Mouse (Mus musculus) MEL (cell line): ENCODE measurements around the gene Grik4. TPM values are rescaled to one million over a fixed set of nuclear protein-coding genes. Genes with fewer than 3 reads are reported as not detected.

Experiments
- DNase-seq: peaks from one replicate; pipeline ENCODE4 v3.0.0; 2011; ENCODE audit warnings: low read depth, low spot score
- H3K27ac ChIP-seq: 2 replicates; pipeline ENCODE4 v1.5.1; 2012; ENCODE audit warnings: low read depth, mild to moderate bottlenecking, control low read depth, low read length, moderate library complexity; ENCODE audit not compliant: control insufficient read depth
- H3K27me3 ChIP-seq, 2 experiments: fragments of 150-350 bp in 1 of 2; sonication (generic) in 1 of 2; 2 replicates each; pipeline ENCODE4 v1.6.1; 2012; ENCODE audit warnings: low read length in 2 of 2, mild to moderate bottlenecking in 2 of 2, improper control_type of control experiment in 1 of 2, moderate library complexity in 1 of 2; ENCODE audit not compliant: insufficient read depth in 2 of 2, control insufficient read depth in 1 of 2
- H3K36me3 ChIP-seq, 2 experiments: 2 replicates each; pipeline ENCODE4 v1.6.1; 2012 to 2014; ENCODE audit warnings: low read length in 2 of 2, improper control_type of control experiment in 1 of 2, inconsistent platforms in 1 of 2, mild to moderate bottlenecking in 1 of 2; ENCODE audit not compliant: insufficient read depth in 2 of 2, control insufficient read depth in 1 of 2
- H3K4me1 ChIP-seq, 2 experiments: fragments of 150-350 bp in 1 of 2; sonication (generic) in 1 of 2; 2 replicates each; pipeline ENCODE4 v1.6.1; 2012; ENCODE audit warnings: low read length in 2 of 2, improper control_type of control experiment in 1 of 2, mild to moderate bottlenecking in 1 of 2; ENCODE audit not compliant: insufficient read depth in 2 of 2, control insufficient read depth in 1 of 2
- H3K4me3 ChIP-seq, 2 experiments: fragments of 150-350 bp in 1 of 2; sonication (generic) in 1 of 2; 2 replicates each; pipeline ENCODE4 v1.5.1; 2012; ENCODE audit warnings: low read depth in 2 of 2, low read length in 2 of 2, mild to moderate bottlenecking in 2 of 2, moderate library complexity in 2 of 2, control low read depth in 1 of 2, improper control_type of control experiment in 1 of 2; ENCODE audit not compliant: control insufficient read depth in 1 of 2, insufficient read depth in 1 of 2
- H3K79me2 ChIP-seq: 2 replicates; pipeline ENCODE4 v1.6.1; 2012; ENCODE audit warnings: mild to moderate bottlenecking, low read length, moderate library complexity; ENCODE audit not compliant: control insufficient read depth, poor library complexity, insufficient read depth
- H3K9ac ChIP-seq: 2 replicates; pipeline ENCODE4 v1.6.1; 2012; ENCODE audit warnings: low read depth, mild to moderate bottlenecking, control low read depth, low read length, moderate library complexity; ENCODE audit not compliant: control insufficient read depth, poor library complexity, severe bottlenecking
- H3K9me3 ChIP-seq: fragments of 150-350 bp; sonication (generic); replicated peaks from 2 replicates; pipeline ENCODE4 v1.6.1; 2012; ENCODE audit warnings: mild to moderate bottlenecking, low read length, improper control_type of control experiment, moderate library complexity; ENCODE audit not compliant: insufficient read depth
- CHD1 ChIP-seq: IDR thresholded peaks from 2 replicates; pipeline ENCODE4 v1.6.1; 2012; ENCODE audit warnings: low read depth, mild to moderate bottlenecking, inconsistent platforms, low read length, improper control_type of control experiment
- CTCF ChIP-seq, 3 experiments: IDR thresholded peaks in 2 of 3; conservative IDR thresholded peaks in 1 of 3; 2 replicates each; pipeline ENCODE4 v1.5.1; 2011 to 2012; ENCODE audit warnings: low read length in 3 of 3, low read depth in 2 of 3, mild to moderate bottlenecking in 2 of 3, improper control_type of control experiment in 1 of 3, inconsistent platforms in 1 of 3, mixed read lengths in 1 of 3, moderate library complexity in 1 of 3; ENCODE audit not compliant: control insufficient read depth in 1 of 3, insufficient read depth in 1 of 3, poor library complexity in 1 of 3, severe bottlenecking in 1 of 3
- HCFC1 ChIP-seq: IDR thresholded peaks from 2 replicates; pipeline ENCODE4 v1.6.1; 2012; ENCODE audit warnings: low read depth, mild to moderate bottlenecking, inconsistent platforms, low read length, improper control_type of control experiment, moderate library complexity
- JUND ChIP-seq: IDR thresholded peaks from 2 replicates; pipeline ENCODE4 v1.6.1; 2011; ENCODE audit warnings: low read depth, mild to moderate bottlenecking, improper control_type of control experiment, low read length
- MAFK ChIP-seq: IDR thresholded peaks from 2 replicates; pipeline ENCODE4 v1.6.1; 2011; ENCODE audit warnings: low read depth, mild to moderate bottlenecking, low read length, improper control_type of control experiment, borderline replicate concordance
- MAX ChIP-seq: IDR thresholded peaks from 2 replicates; pipeline ENCODE4 v1.6.1; 2011; ENCODE audit warnings: low read length, improper control_type of control experiment
- MEF2A ChIP-seq: IDR thresholded peaks from 2 replicates; pipeline ENCODE4 v1.6.1; 2014; ENCODE audit warnings: low read depth, mild to moderate bottlenecking, inconsistent platforms, low read length, improper control_type of control experiment; ENCODE audit not compliant: poor library complexity, insufficient replicate concordance, severe bottlenecking; ENCODE audit errors: extremely low read depth
- MYB ChIP-seq: IDR thresholded peaks from 2 replicates; pipeline ENCODE4 v1.6.1; 2011; ENCODE audit warnings: mild to moderate bottlenecking, low read depth, low read length, improper control_type of control experiment
- MYC ChIP-seq: IDR thresholded peaks from 2 replicates; pipeline ENCODE4 v1.6.1; 2011; ENCODE audit warnings: low read depth, mild to moderate bottlenecking, low read length, improper control_type of control experiment, moderate library complexity
- POLR2AphosphoS2 ChIP-seq: IDR thresholded peaks from 2 replicates; pipeline ENCODE4 v1.6.1; 2011; ENCODE audit warnings: low read length, improper control_type of control experiment
- RCOR1 ChIP-seq: IDR thresholded peaks from 2 replicates; pipeline ENCODE4 v1.6.1; 2012; ENCODE audit warnings: low read depth, mild to moderate bottlenecking, inconsistent platforms, low read length, improper control_type of control experiment
- SIN3A ChIP-seq: IDR thresholded peaks from 2 replicates; pipeline ENCODE4 v1.6.1; 2012; ENCODE audit warnings: low read length, improper control_type of control experiment, inconsistent platforms
- UBTF ChIP-seq: IDR thresholded peaks from 2 replicates; pipeline ENCODE4 v1.6.1; 2012; ENCODE audit warnings: low read depth, mild to moderate bottlenecking, inconsistent platforms, low read length, improper control_type of control experiment, moderate library complexity, borderline replicate concordance; ENCODE audit not compliant: insufficient read depth
- USF2 ChIP-seq, 2 experiments: IDR thresholded peaks; 2 replicates each; pipeline ENCODE4 v1.6.1; 2011 to 2012; ENCODE audit warnings: improper control_type of control experiment in 2 of 2, low read length in 2 of 2, borderline replicate concordance in 1 of 2, inconsistent platforms in 1 of 2, low read depth in 1 of 2, mild to moderate bottlenecking in 1 of 2; ENCODE audit not compliant: insufficient read depth in 1 of 2
- ZC3H11A ChIP-seq: IDR thresholded peaks from 2 replicates; pipeline ENCODE4 v1.6.1; 2012; ENCODE audit warnings: low read depth, mild to moderate bottlenecking, inconsistent platforms, low read length, improper control_type of control experiment
- ZKSCAN1 ChIP-seq: IDR thresholded peaks from 2 replicates; pipeline ENCODE4 v1.6.1; 2012; ENCODE audit warnings: low read depth, mild to moderate bottlenecking, inconsistent platforms, low read length, improper control_type of control experiment, moderate library complexity
- ZMIZ1 ChIP-seq: IDR thresholded peaks from 2 replicates; pipeline ENCODE4 v1.6.1; 2012; ENCODE audit warnings: low read depth, mild to moderate bottlenecking, inconsistent platforms, low read length, improper control_type of control experiment, moderate library complexity
- polyA plus RNA-seq, 2 experiments: library from polyadenylated mRNA; stranded (reverse) in 1 of 2; unstranded in 1 of 2; fragments of >175 nt in 1 of 2; fragments of >200 nt in 1 of 2; gene quantifications; 2 replicates each; pipeline versions ENCODE4 v1.2.1 to v1.2.4; 2012; ENCODE audit warnings: low replicate concordance in 2 of 2, low read depth in 1 of 2; ENCODE audit not compliant: insufficient read length in 2 of 2, insufficient read depth in 1 of 2, missing spikeins in 1 of 2
- total RNA-seq: library from RNA; depleted of rRNA; stranded (reverse); fragments of 300-350 nt; gene quantifications from 2 replicates; pipeline ENCODE4 v1.2.3, GENCODE M21; 2012

Grik4 gene
- total and polyA plus RNA-seq, 3 experiments, result 0.17 TPM; not detected in 2

DNA sequence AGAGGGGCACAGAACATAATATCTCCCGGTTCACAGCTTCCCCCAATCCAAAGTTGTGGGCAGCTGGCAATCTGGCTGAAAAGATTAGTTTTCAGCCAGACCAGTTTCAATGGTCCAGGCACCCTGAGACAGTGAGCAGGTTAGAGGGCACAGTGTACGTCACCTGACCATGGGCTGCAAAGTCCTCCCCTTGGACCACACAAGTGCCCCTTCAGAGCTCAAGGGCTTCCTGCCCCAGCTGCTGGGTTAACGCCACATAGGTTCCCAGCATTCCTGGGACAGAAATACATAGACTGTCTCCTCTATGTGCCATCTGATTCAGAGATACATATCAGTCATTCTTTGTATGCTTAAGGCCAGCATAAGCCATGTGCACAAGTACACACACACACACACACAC is 91.2 kb downstream of the Grik4 start:
- Histone ChIP-seq H3K79me2 (no peaks in the 10 kb centered on the region), H3K4me3 (no peak overlapping the region), H3K27ac (no peak overlapping the region), H3K27me3 (no peaks in the 10 kb centered on the region), H3K9me3 (no peaks in the 10 kb centered on the region), H3K36me3 (no peaks in the 10 kb centered on the region), H3K4me1 (no peaks in the 10 kb centered on the region)
- DNase-seq, result no peak
- TF ChIP-seq HCFC1 (no peak), MYB (no peak), MYC (no peak), USF2 (IDR thresholded peaks at IDR 0.05; ENCODE audit: borderline replicate concordance in 1 of 2, insufficient read depth in 1 of 2, low read depth in 1 of 2, low read length in 2 of 2) (no peak), RCOR1 (no peak), MEF2A (no peak), SIN3A (no peak), JUND (no peak), ZC3H11A (no peak)
- TF ChIP-seq, all 39 proteins: peak for 0
- H3K9ac ChIP-seq, result no peak overlapping the region

- no peak for DNase-seq
- no peak overlapping the region for H3K4me3 ChIP-seq
- H3K36me3 ChIP-seq, result no peaks in the 10 kb centered on the region
- H3K4me1 ChIP-seq, result no peaks in the 10 kb centered on the region
- H3K9me3 ChIP-seq, result no peaks in the 10 kb centered on the region
- no peaks in the 10 kb centered on the region for H3K79me2 ChIP-seq
- no peak overlapping the region for H3K27ac ChIP-seq
- no peak for TF ChIP-seq HCFC1
- TF ChIP-seq POLR2AphosphoS2, result no peak
- no peak for TF ChIP-seq JUND
- TF ChIP-seq MAX, result no peak
- no peak for TF ChIP-seq CTCF (IDR thresholded peaks at IDR 0.05 in 2 of 3, conservative IDR thresholded peaks at IDR 0.05 in 1 of 3; ENCODE audit: control insufficient read depth in 1 of 3, insufficient read depth in 1 of 3, low read depth in 2 of 3, low read length in 3 of 3, poor library complexity in 1 of 3, severe bottlenecking in 1 of 3)
- no peak for TF ChIP-seq ZKSCAN1
- no peak for TF ChIP-seq UBTF
- no peak for TF ChIP-seq ZMIZ1
- no peak for TF ChIP-seq MAFK
- TF ChIP-seq CHD1, result no peak
- H3K27me3 ChIP-seq, result no peaks in the 10 kb centered on the region
- H3K9ac ChIP-seq, result no peak overlapping the region
Observed at GRCm38 (mm10) chr9:42850063-42850462, 94.2 kb downstream of the Grik4 start.
